Mouse (Mus musculus): ENCODE measurements around the gene Ier3. TPM values are rescaled to one million over a fixed set of nuclear protein-coding genes. Genes with fewer than 3 reads are reported as not detected.
A peak's percentile ranks its signal among the peaks of the same experiment; 100 is the strongest.

Gene Ier3
- polyA plus RNA-seq, 1 experiment from 2014 or later, result 15.8 TPM

GRCm38 (mm10) chr17:35803020-35803419 lies 18.5 kb upstream of the Ier3 start:
- Histone ChIP-seq H3K4me1 (ENCODE audit: control insufficient read depth, low read depth, low read length) (no peaks in the 10 kb centered on the region), H3K27me3 (ENCODE audit: control insufficient read depth, insufficient read depth, low read depth, low read length) (no peaks in the 10 kb centered on the region), H3K36me3 (ENCODE audit: control insufficient read depth, insufficient read depth) (no peaks in the 10 kb centered on the region), H3K9me3 (replicated peaks; ENCODE audit: control insufficient read depth, low read length) (no peaks in the 10 kb centered on the region; the same call in 1 of the 2 replicates), H3K27ac (ENCODE audit: low read length) (no peak overlapping the region), H3K4me3 (ENCODE audit: low read depth, low read length) (no peak overlapping the region), H3K9ac (ENCODE audit: low read depth, low read length) (no peak overlapping the region), H3K4me2 (ENCODE audit: low read depth, low read length) (no peak overlapping the region)
- ATAC-seq (ENCODE audit: low read depth), result no peak
- 60% methylated on average over 6 of the region's 6 CpGs for WGBS (ENCODE audit: insufficient replicate concordance)

- no peak for ATAC-seq (ENCODE audit: low read depth)
Measured at GRCm38 (mm10) chr17:35803858-35804399, 17.6 kb upstream of the Ier3 start.

GRCm38 (mm10) chr17:35808073-35808472 lies 13.4 kb upstream of the Ier3 start:
- no peaks in the 10 kb centered on the region; the same call in 1 of the 2 replicates for H3K4me1 ChIP-seq (ENCODE audit: control insufficient read depth, low read depth, low read length)
- H3K36me3 ChIP-seq (ENCODE audit: control insufficient read depth, insufficient read depth), result no peaks in the 10 kb centered on the region
- H3K27ac ChIP-seq (ENCODE audit: low read length), result peak overlapping the region; percentile 4; the same call in 1 of the 2 replicates
- no peak for ATAC-seq (ENCODE audit: low read depth)
- no peak overlapping the region for H3K4me3 ChIP-seq (ENCODE audit: low read depth, low read length)
- no peak overlapping the region for H3K4me2 ChIP-seq (ENCODE audit: low read depth, low read length)
- 54% methylated on average over 9 of the region's 9 CpGs for WGBS (ENCODE audit: insufficient replicate concordance)
- H3K27me3 ChIP-seq (ENCODE audit: control insufficient read depth, insufficient read depth, low read depth, low read length), result no peaks in the 10 kb centered on the region
- no peaks in the 10 kb centered on the region for H3K9me3 ChIP-seq (replicated peaks; ENCODE audit: control insufficient read depth, low read length)
- no peak overlapping the region for H3K9ac ChIP-seq (ENCODE audit: low read depth, low read length)

More at GRCm38 (mm10) chr17:35803858-35804399, 17.6 kb upstream of the Ier3 start:
- Histone ChIP-seq H3K36me3 (ENCODE audit: control insufficient read depth, insufficient read depth) (no peaks in the 10 kb centered on the region), H3K27me3 (ENCODE audit: control insufficient read depth, insufficient read depth, low read depth, low read length) (no peaks in the 10 kb centered on the region), H3K4me1 (ENCODE audit: control insufficient read depth, low read depth, low read length) (no peaks in the 10 kb centered on the region), H3K4me2 (ENCODE audit: low read depth, low read length) (no peak overlapping the region), H3K27ac (ENCODE audit: low read length) (no peak overlapping the region), H3K4me3 (ENCODE audit: low read depth, low read length) (no peak overlapping the region), H3K9me3 (replicated peaks; ENCODE audit: control insufficient read depth, low read length) (no peaks in the 10 kb centered on the region), H3K9ac (ENCODE audit: low read depth, low read length) (no peak overlapping the region)
- 54% methylated on average over 4 of the region's 4 CpGs for WGBS (ENCODE audit: insufficient replicate concordance)

GRCm38 (mm10) chr17:35809395-35809794 lies 12.1 kb upstream of the Ier3 start:
- Histone ChIP-seq H3K9ac (ENCODE audit: low read depth, low read length) (no peak overlapping the region), H3K4me3 (ENCODE audit: low read depth, low read length) (no peak overlapping the region), H3K4me2 (ENCODE audit: low read depth, low read length) (no peak overlapping the region), H3K27ac (ENCODE audit: low read length) (no peak overlapping the region), H3K4me1 (ENCODE audit: control insufficient read depth, low read depth, low read length) (no peaks in the 10 kb centered on the region; the same call in 1 of the 2 replicates), H3K9me3 (replicated peaks; ENCODE audit: control insufficient read depth, low read length) (no peaks in the 10 kb centered on the region), H3K27me3 (ENCODE audit: control insufficient read depth, insufficient read depth, low read depth, low read length) (no peaks in the 10 kb centered on the region), H3K36me3 (ENCODE audit: control insufficient read depth, insufficient read depth) (no peaks in the 10 kb centered on the region)
- no peak for ATAC-seq (ENCODE audit: low read depth)
- 75% methylated on average over 11 of the region's 11 CpGs for WGBS (ENCODE audit: insufficient replicate concordance)

GRCm38 (mm10) chr17:35810900-35811648 lies 10.4 kb upstream of the Ier3 start:
- Histone ChIP-seq H3K27me3 (ENCODE audit: control insufficient read depth, insufficient read depth, low read depth, low read length) (no peaks in the 10 kb centered on the region), H3K9ac (ENCODE audit: low read depth, low read length) (no peak overlapping the region), H3K9me3 (replicated peaks; ENCODE audit: control insufficient read depth, low read length) (no peaks in the 10 kb centered on the region), H3K27ac (ENCODE audit: low read length) (no peak overlapping the region), H3K36me3 (ENCODE audit: control insufficient read depth, insufficient read depth) (no peaks in the 10 kb centered on the region), H3K4me3 (ENCODE audit: low read depth, low read length) (no peak overlapping the region), H3K4me2 (ENCODE audit: low read depth, low read length) (no peak overlapping the region), H3K4me1 (ENCODE audit: control insufficient read depth, low read depth, low read length) (peaks cover 4% of the 10 kb centered on the region)
- WGBS (ENCODE audit: insufficient replicate concordance), result 45% methylated on average over 5 of the region's 5 CpGs
- no peak for ATAC-seq (ENCODE audit: low read depth)

GRCm38 (mm10) chr17:35812307-35812706 lies 9.2 kb upstream of the Ier3 start:
- ATAC-seq (ENCODE audit: low read depth), result no peak
- no peak overlapping the region for H3K4me3 ChIP-seq (ENCODE audit: low read depth, low read length)
- no peaks in the 10 kb centered on the region for H3K9me3 ChIP-seq (replicated peaks; ENCODE audit: control insufficient read depth, low read length)
- H3K27me3 ChIP-seq (ENCODE audit: control insufficient read depth, insufficient read depth, low read depth, low read length), result no peaks in the 10 kb centered on the region
- no peak overlapping the region for H3K9ac ChIP-seq (ENCODE audit: low read depth, low read length)
- H3K36me3 ChIP-seq (ENCODE audit: control insufficient read depth, insufficient read depth), result no peaks in the 10 kb centered on the region
- no peak overlapping the region for H3K4me2 ChIP-seq (ENCODE audit: low read depth, low read length)
- H3K27ac ChIP-seq (ENCODE audit: low read length), result no peak overlapping the region
- WGBS (ENCODE audit: insufficient replicate concordance), result 67% methylated on average over 5 of the region's 5 CpGs
- peaks cover 4% of the 10 kb centered on the region for H3K4me1 ChIP-seq (ENCODE audit: control insufficient read depth, low read depth, low read length)

- Histone ChIP-seq H3K36me3 (ENCODE audit: control insufficient read depth, insufficient read depth) (no peaks in the 10 kb centered on the region), H3K4me1 (ENCODE audit: control insufficient read depth, low read depth, low read length) (peaks cover 4% of the 10 kb centered on the region), H3K9ac (ENCODE audit: low read depth, low read length) (no peak overlapping the region), H3K4me3 (ENCODE audit: low read depth, low read length) (no peak overlapping the region), H3K27ac (ENCODE audit: low read length) (no peak overlapping the region), H3K27me3 (ENCODE audit: control insufficient read depth, insufficient read depth, low read depth, low read length) (no peaks in the 10 kb centered on the region), H3K9me3 (replicated peaks; ENCODE audit: control insufficient read depth, low read length) (no peaks in the 10 kb centered on the region), H3K4me2 (ENCODE audit: low read depth, low read length) (no peak overlapping the region)
- 67% methylated on average over 6 of the region's 6 CpGs for WGBS (ENCODE audit: insufficient replicate concordance)
- no peak for ATAC-seq (ENCODE audit: low read depth)
Measured at GRCm38 (mm10) chr17:35812736-35813135, 8.7 kb upstream of the Ier3 start.

- Histone ChIP-seq H3K4me3 (ENCODE audit: low read depth, low read length) (no peak overlapping the region), H3K9me3 (replicated peaks; ENCODE audit: control insufficient read depth, low read length) (no peaks in the 10 kb centered on the region), H3K27ac (ENCODE audit: low read length) (no peak overlapping the region), H3K4me1 (ENCODE audit: control insufficient read depth, low read depth, low read length) (peaks cover 4% of the 10 kb centered on the region), H3K9ac (ENCODE audit: low read depth, low read length) (no peak overlapping the region), H3K4me2 (ENCODE audit: low read depth, low read length) (no peak overlapping the region), H3K27me3 (ENCODE audit: control insufficient read depth, insufficient read depth, low read depth, low read length) (no peaks in the 10 kb centered on the region), H3K36me3 (ENCODE audit: control insufficient read depth, insufficient read depth) (no peaks in the 10 kb centered on the region)
- WGBS (ENCODE audit: insufficient replicate concordance), result 48% methylated on average over 7 of the region's 7 CpGs
- peak; percentile 22; the same call in 1 of the 2 replicates for ATAC-seq (ENCODE audit: low read depth)
Measured at GRCm38 (mm10) chr17:35813245-35813647, 8.2 kb upstream of the Ier3 start.

GRCm38 (mm10) chr17:35813653-35814052 lies 7.8 kb upstream of the Ier3 start:
- H3K4me1 ChIP-seq (ENCODE audit: control insufficient read depth, low read depth, low read length), result peaks cover 4% of the 10 kb centered on the region
- H3K4me2 ChIP-seq (ENCODE audit: low read depth, low read length), result no peak overlapping the region
- H3K27me3 ChIP-seq (ENCODE audit: control insufficient read depth, insufficient read depth, low read depth, low read length), result no peaks in the 10 kb centered on the region
- no peak overlapping the region for H3K27ac ChIP-seq (ENCODE audit: low read length)
- H3K9ac ChIP-seq (ENCODE audit: low read depth, low read length), result no peak overlapping the region
- H3K9me3 ChIP-seq (replicated peaks; ENCODE audit: control insufficient read depth, low read length), result no peaks in the 10 kb centered on the region
- H3K4me3 ChIP-seq (ENCODE audit: low read depth, low read length), result no peak overlapping the region
- no peaks in the 10 kb centered on the region for H3K36me3 ChIP-seq (ENCODE audit: control insufficient read depth, insufficient read depth)
- WGBS (ENCODE audit: insufficient replicate concordance), result 54% methylated on average over 7 of the region's 7 CpGs
- no peak; the same call in 1 of the 2 replicates for ATAC-seq (ENCODE audit: low read depth)

Data from liver, embryonic 16.5 days (tissue).